Mouse (Mus musculus) embryonic facial prominence, embryonic 14.5 days (tissue): ENCODE results near the gene Pigt. TPM values are rescaled to one million over a fixed set of nuclear protein-coding genes. Genes with fewer than 3 reads are reported as not detected.
A peak's percentile ranks its signal among the peaks of the same experiment; 100 is the strongest.

Experiments
- ATAC-seq: fragments of 200-750 bp; cut with Nextera tagmentation; 2 replicates; pipeline ENCODE4 v1.8.0; 2017; ENCODE audit warnings: low read depth, moderate number of reproducible peaks, moderate TSS enrichment
- DNase-seq: peaks from one replicate; pipeline ENCODE4 v3.0.0-alpha.2; 2015; ENCODE audit warnings: low spot score
- H3K27ac ChIP-seq: fragments of 300-500 bp; sonication (generic); replicated peaks from 2 replicates; pipeline ENCODE4 v1.5.1; 2014; ENCODE audit warnings: low read depth, mild to moderate bottlenecking, low read length, moderate library complexity
- H3K27me3 ChIP-seq: fragments of 300-500 bp; sonication (generic); replicated peaks from 2 replicates; pipeline ENCODE4 v1.6.1; 2014; ENCODE audit warnings: low read length; ENCODE audit not compliant: control insufficient read depth, insufficient read depth
- H3K36me3 ChIP-seq: fragments of 300-500 bp; sonication (generic); 2 replicates; pipeline ENCODE4 v1.6.1; 2014; ENCODE audit warnings: low read length, mixed read lengths; ENCODE audit not compliant: control insufficient read depth, insufficient read depth
- H3K4me1 ChIP-seq: fragments of 300-500 bp; sonication (generic); 2 replicates; pipeline ENCODE4 v1.6.1; 2014; ENCODE audit warnings: antibody characterized with exemption, low read length; ENCODE audit not compliant: control insufficient read depth, insufficient read depth
- H3K4me2 ChIP-seq: fragments of 300-500 bp; sonication (generic); 2 replicates; pipeline ENCODE4 v1.6.1; 2014; ENCODE audit warnings: low read depth, mild to moderate bottlenecking, low read length, moderate library complexity, mixed read lengths
- H3K4me3 ChIP-seq: fragments of 300-500 bp; sonication (generic); 2 replicates; pipeline ENCODE4 v1.5.1; 2014; ENCODE audit warnings: low read depth, mild to moderate bottlenecking, low read length
- H3K9ac ChIP-seq: fragments of 300-500 bp; sonication (generic); 2 replicates; pipeline ENCODE4 v1.6.1; 2014; ENCODE audit warnings: low read depth, mild to moderate bottlenecking, low read length, moderate library complexity, mixed read lengths
- H3K9me3 ChIP-seq: fragments of 300-500 bp; sonication (generic); 2 replicates; pipeline ENCODE4 v1.6.1; 2016; ENCODE audit warnings: low read length; ENCODE audit not compliant: control insufficient read depth
- WGBS: fragments of 180-500 bp; shearing (Covaris S2); extraction: QIAGEN DNeasy Blood & Tissue Kit; methylation state at CpG from one replicate; pipeline ENCODE4 v1.1.7; 2014; 5-methylcytosine and 5-hydroxymethylcytosine counted together
- polyA plus RNA-seq: library from polyadenylated mRNA; unstranded; fragments of >200 nt; fragmentation: Nextera tagmentation; extraction: Ambion mirVana; gene quantifications from 2 replicates; pipeline ENCODE4 v1.2.1, GENCODE M21; 2014

Pigt gene
- polyA plus RNA-seq, 1 experiment from 2014 or later: 76.9 TPM

GRCm38 (mm10) chr2:164496331-164496730, 989 bp upstream of the Pigt start:
- Histone ChIP-seq H3K36me3 (peaks cover 22% of the 10 kb centered on the region), H3K4me3 (no peak overlapping the region), H3K9me3 (no peaks in the 10 kb centered on the region), H3K27me3 (no peaks in the 10 kb centered on the region), H3K4me2 (peak overlapping the region; percentile 79; the same call in 1 of the 2 replicates), H3K27ac (no peak overlapping the region), H3K9ac (no peak overlapping the region), H3K4me1 (0 out of 2 replicates have a peak, but pooled peaks cover 12% of the 10 kb centered on the region)
- DNase-seq (peak; percentile 27), ATAC-seq (peak; percentile 30; the same call in 1 of the 2 replicates)
- WGBS: 62% methylated on average over 1 of the region's 1 CpGs

- H3K9me3 ChIP-seq: no peaks in the 10 kb centered on the region
- H3K9ac ChIP-seq: peak overlapping the region; percentile 71
- 7% methylated on average over 21 of the region's 21 CpGs for WGBS
- no peak overlapping the region for H3K27ac ChIP-seq
- H3K4me3 ChIP-seq: peak overlapping the region; percentile 75
- H3K27me3 ChIP-seq: no peaks in the 10 kb centered on the region
- ATAC-seq (no peak; the same call in none of the 2 replicates), DNase-seq (peak; percentile 23)
- peaks cover 36% of the 10 kb centered on the region for H3K36me3 ChIP-seq
- 0 out of 2 replicates have a peak, but pooled peaks cover 12% of the 10 kb centered on the region for H3K4me1 ChIP-seq
- H3K4me2 ChIP-seq: peak overlapping the region; percentile 79
Measured at GRCm38 (mm10) chr2:164497691-164498268, 460 bp downstream of the Pigt start.

DNA sequence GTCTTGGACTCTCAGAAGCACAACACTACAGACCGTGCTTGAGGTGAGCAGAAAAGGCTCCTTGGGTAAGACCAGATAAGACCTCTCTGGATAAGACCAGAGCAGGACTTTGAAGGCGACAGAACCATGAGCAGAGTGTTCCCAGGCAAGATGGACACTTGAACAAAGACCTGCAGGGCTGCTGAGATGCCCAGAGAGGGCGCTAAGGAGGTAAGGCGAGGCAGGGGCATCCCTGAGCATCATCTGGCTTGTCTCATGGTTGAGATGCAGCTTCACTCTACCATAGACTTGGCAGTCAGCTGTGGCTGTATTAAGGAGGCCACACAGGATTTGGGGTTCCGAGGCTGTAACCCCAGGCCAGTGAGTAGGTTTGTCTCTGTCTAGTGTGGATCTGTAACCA, 2.0 kb downstream of the Pigt start:
- Histone ChIP-seq H3K4me3 (no peak overlapping the region), H3K9me3 (peaks cover 7% of the 10 kb centered on the region), H3K4me1 (0 out of 2 replicates have a peak, but pooled peaks cover 12% of the 10 kb centered on the region), H3K27ac (no peak overlapping the region), H3K36me3 (peaks cover 51% of the 10 kb centered on the region), H3K4me2 (no peak overlapping the region), H3K27me3 (no peaks in the 10 kb centered on the region), H3K9ac (no peak overlapping the region)
- 71% methylated on average over 5 of the region's 5 CpGs for WGBS
- no peak for ATAC-seq
- DNase-seq: no peak

DNA sequence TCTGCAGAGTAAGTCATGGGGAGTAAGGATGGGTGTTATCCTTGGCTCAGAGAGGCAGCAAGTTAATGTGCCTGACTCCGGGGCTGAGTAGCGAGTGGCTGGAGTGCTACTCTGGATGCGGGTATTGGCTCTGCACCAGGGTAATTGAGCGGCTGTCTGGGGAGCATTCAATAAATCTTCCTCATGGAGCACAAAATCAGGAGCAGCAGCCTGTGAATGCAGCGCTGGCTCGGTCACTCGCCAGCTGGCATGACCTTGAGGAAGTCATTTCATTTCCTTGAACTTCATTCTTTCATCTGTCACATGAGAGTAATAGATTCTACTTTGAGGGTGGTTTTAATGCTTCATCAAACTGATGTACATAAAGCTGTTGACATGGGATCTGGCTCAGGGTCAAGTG, 3.2 kb downstream of the Pigt start:
- Histone ChIP-seq H3K36me3 (peaks cover 63% of the 10 kb centered on the region), H3K9me3 (peaks cover 13% of the 10 kb centered on the region), H3K27ac (no peak overlapping the region), H3K4me2 (no peak overlapping the region), H3K9ac (no peak overlapping the region), H3K4me3 (no peak overlapping the region), H3K27me3 (no peaks in the 10 kb centered on the region), H3K4me1 (0 out of 2 replicates have a peak, but pooled peaks cover 12% of the 10 kb centered on the region)
- DNase-seq: no peak
- ATAC-seq: no peak
- WGBS: 89% methylated on average over 7 of the region's 7 CpGs

DNA sequence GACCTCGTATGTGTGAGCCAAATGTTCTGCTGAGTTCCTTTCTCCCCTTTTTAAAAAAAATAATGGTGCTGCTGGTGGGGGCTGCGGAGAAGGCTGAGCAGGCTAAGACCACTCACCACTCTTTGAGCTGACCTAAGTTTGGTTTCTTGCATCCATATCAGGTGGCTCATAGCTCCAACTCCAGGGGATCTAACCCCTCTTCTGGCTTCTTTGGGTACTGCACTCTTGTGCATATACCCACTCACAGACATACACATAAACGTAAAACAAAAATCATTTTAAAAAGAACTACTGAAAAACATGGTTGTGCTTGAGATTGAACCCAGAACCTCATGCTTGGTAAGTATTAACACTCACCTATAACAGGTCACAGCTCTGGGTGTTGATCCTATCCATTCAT, 7.6 kb downstream of the Pigt start:
- no peak for ATAC-seq
- WGBS: 94% methylated on average over 3 of the region's 3 CpGs

GRCm38 (mm10) chr2:164505619-164506347, 8.5 kb downstream of the Pigt start:
- WGBS: 89% methylated on average over 4 of the region's 4 CpGs

More for the DNA sequence above, 7.6 kb downstream of the Pigt start:
- Histone ChIP-seq H3K9ac (no peak overlapping the region), H3K9me3 (peaks cover 13% of the 10 kb centered on the region), H3K4me2 (no peak overlapping the region), H3K27ac (no peak overlapping the region), H3K36me3 (peaks cover 70% of the 10 kb centered on the region), H3K4me3 (no peak overlapping the region), H3K4me1 (no peaks in the 10 kb centered on the region), H3K27me3 (no peaks in the 10 kb centered on the region)
- DNase-seq: no peak

DNA sequence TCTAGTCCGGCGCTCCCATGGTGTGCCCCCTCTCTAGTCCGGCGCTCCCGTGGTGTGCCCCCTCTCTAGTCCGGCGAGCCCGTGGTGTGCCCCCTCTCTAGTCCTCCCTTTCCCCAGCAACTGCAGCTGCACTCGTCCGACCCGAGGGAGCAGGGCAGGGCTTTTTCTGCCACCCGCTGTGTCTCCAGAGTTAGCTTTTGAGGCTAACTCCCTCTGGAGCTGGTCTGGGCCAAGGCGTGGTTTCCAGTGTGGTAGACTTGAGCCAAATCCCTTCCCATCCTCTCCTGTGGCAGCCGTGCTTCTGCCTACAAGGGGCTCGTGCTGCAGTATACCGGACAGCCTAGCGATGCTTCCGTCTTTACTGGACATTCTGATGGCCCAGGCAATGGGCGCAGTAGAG, 10.5 kb downstream of the Pigt start:
- H3K9me3 ChIP-seq: peaks cover 13% of the 10 kb centered on the region
- no peaks in the 10 kb centered on the region for H3K4me1 ChIP-seq
- no peak overlapping the region for H3K9ac ChIP-seq
- WGBS: 83% methylated on average over 17 of the region's 19 CpGs
- H3K27me3 ChIP-seq: no peaks in the 10 kb centered on the region
- ATAC-seq: no peak
- H3K4me2 ChIP-seq: no peak overlapping the region
- no peak overlapping the region for H3K4me3 ChIP-seq
- H3K36me3 ChIP-seq: peaks cover 42% of the 10 kb centered on the region
- H3K27ac ChIP-seq: no peak overlapping the region
- DNase-seq: no peak

More at GRCm38 (mm10) chr2:164505619-164506347, 8.5 kb downstream of the Pigt start:
- Histone ChIP-seq H3K27ac (no peak overlapping the region), H3K4me2 (no peak overlapping the region), H3K9ac (no peak overlapping the region), H3K9me3 (peaks cover 13% of the 10 kb centered on the region), H3K27me3 (no peaks in the 10 kb centered on the region), H3K4me1 (no peaks in the 10 kb centered on the region), H3K4me3 (no peak overlapping the region), H3K36me3 (peaks cover 61% of the 10 kb centered on the region)
- ATAC-seq (no peak), DNase-seq (no peak)

GRCm38 (mm10) chr2:164510621-164511190, 13.4 kb downstream of the Pigt start:
- WGBS: 34% methylated on average over 5 of the region's 5 CpGs

More at GRCm38 (mm10) chr2:164510621-164511190, 13.4 kb downstream of the Pigt start:
- H3K9me3 ChIP-seq: no peaks in the 10 kb centered on the region
- no peak overlapping the region for H3K4me2 ChIP-seq
- H3K4me1 ChIP-seq: no peaks in the 10 kb centered on the region
- ATAC-seq (0 out of 2 replicates have a peak, but pooled peaks have one; percentile 60), DNase-seq (peak; percentile 23)
- H3K27ac ChIP-seq: no peak overlapping the region
- no peak overlapping the region for H3K4me3 ChIP-seq
- peaks cover 15% of the 10 kb centered on the region; the same call in 1 of the 2 replicates for H3K36me3 ChIP-seq
- no peaks in the 10 kb centered on the region for H3K27me3 ChIP-seq
- no peak overlapping the region for H3K9ac ChIP-seq
